Comparison of ENCODE assay signal across 28 mouse cellular contexts in the genomic region with DNA sequence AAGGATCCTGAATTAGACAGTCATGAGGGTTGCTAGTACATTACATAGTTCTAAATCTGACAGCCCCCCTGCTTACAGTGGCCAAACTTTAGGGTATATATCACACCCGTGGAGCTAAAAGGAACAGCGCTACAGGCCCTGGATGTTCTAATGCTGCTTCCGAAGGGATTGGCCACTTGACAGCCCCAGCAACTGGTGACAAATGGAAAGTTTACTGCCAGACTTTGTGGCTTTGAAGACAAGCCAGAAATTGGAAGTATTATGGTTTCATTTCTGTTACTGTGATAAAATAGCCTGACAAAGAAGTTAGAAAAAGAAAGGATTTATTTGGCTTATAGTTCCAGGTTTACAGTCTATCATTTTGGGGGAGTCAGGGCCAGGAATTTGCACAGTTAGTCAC.
A peak's percentile ranks its signal among the peaks of the same experiment; 100 is the strongest.
DNase-seq lines count a peak whose midpoint lies in the region; ATAC-seq and TF ChIP-seq lines count a peak whose summit lies in the region.
"Had no signal": no experiment of that assay in that cellular context is flagged by ENCODE, and none has a peak within 500 bp of the region (broad histone marks: within the 10 kb centered on the region; RNA-seq: fewer than 3 reads in every experiment).

No protein-coding gene starts in this region.

- 0 out of 2 replicates have a peak overlapping the region, but pooled peaks have one; percentile 12 for H3K27ac ChIP-seq in embryonic facial prominence, embryonic 13.5 days
- no peak overlapping the region for H3K27ac ChIP-seq in embryonic facial prominence, embryonic 10.5 days (replicated peaks)
- H3K27ac ChIP-seq in lung, embryonic 16.5 days (ENCODE audit: low read length): 0 out of 2 replicates have a peak overlapping the region, but pooled peaks have one; percentile 6
- H3K27ac ChIP-seq: forebrain, embryonic 10.5 days; forebrain, embryonic 13.5 days; hindbrain, embryonic 10.5 days; hindbrain, embryonic 13.5 days had no signal

- peaks cover 36% of the 10 kb centered on the region for H3K4me1 ChIP-seq in embryonic facial prominence, embryonic 13.5 days
- H3K4me1 ChIP-seq in embryonic facial prominence, embryonic 10.5 days: peaks cover 35% of the 10 kb centered on the region
- peaks cover 19% of the 10 kb centered on the region for H3K4me1 ChIP-seq in lung, embryonic 16.5 days (replicated peaks; ENCODE audit: control insufficient read depth, insufficient read depth, low read length)
- H3K4me1 ChIP-seq in lung, adult 2 months (ENCODE audit: control insufficient read depth, insufficient read depth, low read length): no peaks in the 10 kb centered on the region

- no peaks in the 10 kb centered on the region for H3K36me3 ChIP-seq in embryonic facial prominence, embryonic 13.5 days
- peaks cover 7% of the 10 kb centered on the region for H3K36me3 ChIP-seq in embryonic facial prominence, embryonic 10.5 days (replicated peaks)
- no peaks in the 10 kb centered on the region for H3K36me3 ChIP-seq in lung, embryonic 16.5 days (ENCODE audit: control insufficient read depth, insufficient read depth, low read length)
- H3K36me3 ChIP-seq: embryonic facial prominence, embryonic 12.5 days; G1E; hindbrain, embryonic 13.5 days had no signal

- H3K4me3 ChIP-seq in embryonic facial prominence, embryonic 13.5 days: no peak overlapping the region
- H3K4me3 ChIP-seq in embryonic facial prominence, embryonic 10.5 days: no peak overlapping the region
- no peak overlapping the region for H3K4me3 ChIP-seq in lung, embryonic 16.5 days (ENCODE audit: low read length)
- no peak overlapping the region for H3K4me3 ChIP-seq in lung, adult 2 months (replicated peaks; ENCODE audit: extremely low read depth, low read depth, low read length)
- H3K4me3 ChIP-seq: embryonic facial prominence, embryonic 12.5 days; forebrain, embryonic 10.5 days; forebrain, embryonic 13.5 days; hindbrain, embryonic 10.5 days; hindbrain, embryonic 13.5 days had no signal

- H3K9ac ChIP-seq in embryonic facial prominence, embryonic 13.5 days: no peak overlapping the region
- H3K9ac ChIP-seq in lung, embryonic 16.5 days (ENCODE audit: low read length): no peak overlapping the region
- H3K9ac ChIP-seq: embryonic facial prominence, embryonic 12.5 days; forebrain, embryonic 13.5 days; hindbrain, embryonic 13.5 days had no signal

- TF ChIP-seq POLR2A in lung, adult 2 months (IDR thresholded peaks at IDR 0.05; ENCODE audit: borderline replicate concordance, extremely low read depth, low read depth, low read length): no peak

- H3K4me2 ChIP-seq in embryonic facial prominence, embryonic 13.5 days: no peak overlapping the region
- no peak overlapping the region for H3K4me2 ChIP-seq in lung, embryonic 16.5 days (ENCODE audit: low read depth, low read length)
- H3K4me2 ChIP-seq: embryonic facial prominence, embryonic 12.5 days; forebrain, embryonic 13.5 days; heart, embryonic 11.5 days; hindbrain, embryonic 13.5 days had no signal

- no peaks in the 10 kb centered on the region for H3K27me3 ChIP-seq in embryonic facial prominence, embryonic 13.5 days
- no peaks in the 10 kb centered on the region for H3K27me3 ChIP-seq in embryonic facial prominence, embryonic 10.5 days (replicated peaks; ENCODE audit: low read depth, poor library complexity, severe bottlenecking)
- H3K27me3 ChIP-seq in lung, embryonic 16.5 days (ENCODE audit: control insufficient read depth, insufficient read depth, low read depth, low read length): no peaks in the 10 kb centered on the region
- H3K27me3 ChIP-seq: CH12.LX; embryonic facial prominence, embryonic 12.5 days; forebrain, embryonic 13.5 days; hindbrain, embryonic 13.5 days; Patski had no signal

- WGBS in embryonic facial prominence, embryonic 13.5 days: 91% methylated on average over 3 of the region's 3 CpGs
- WGBS in embryonic facial prominence, embryonic 10.5 days: 96% methylated on average over 3 of the region's 3 CpGs
- 42% methylated on average over 3 of the region's 3 CpGs for WGBS in lung, embryonic 16.5 days
- WGBS in lung, adult 2 months: 55% methylated on average over 3 of the region's 3 CpGs

- intact Hi-C loops in heart, postnatal 25 days (cut with DNase I): no loop called here

- DNase-seq in embryonic facial prominence, embryonic 10.5 days (ENCODE audit: low spot score): no peak
- no peak for DNase-seq in lung, adult 2 months
- peak; percentile 56 for DNase-seq in lung, postnatal 10 days
- DNase-seq in lung, postnatal 4 days: peak; percentile 27 to 40
- no peak for DNase-seq in layer of hippocampus, postnatal 25 days (ENCODE audit: extremely low spot score in 1 of 2, low spot score in 1 of 2)
- DNase-seq in heart, postnatal 25 days (ENCODE audit: low spot score): no peak
- DNase-seq: adrenal gland, adult 2 months; adrenal gland, postnatal 36 days; B cell, adult 2 months; cerebellum, adult 18-20 months; cerebellum, adult 9-10 months; cerebellum, postnatal 14 days; gastrocnemius, postnatal 10 days; heart, adult 11 months; heart, postnatal 36 days had no signal

- no peak for TF ChIP-seq CTCF in lung, adult 2 months (IDR thresholded peaks at IDR 0.05; ENCODE audit: insufficient read depth, low read length)

- ATAC-seq in embryonic facial prominence, embryonic 13.5 days (ENCODE audit: insufficient number of reproducible peaks, insufficient read depth, low FRiP score, low TSS enrichment, low read depth): no peak
- ATAC-seq in lung, embryonic 16.5 days (ENCODE audit: low read depth): 0 out of 2 replicates have a peak, but pooled peaks have one; percentile 19
- ATAC-seq: forebrain, embryonic 13.5 days; forebrain, embryonic 16.5 days; hindbrain, embryonic 16.5 days; Patski had no signal

- H3K9me3 ChIP-seq in embryonic facial prominence, embryonic 13.5 days: no peaks in the 10 kb centered on the region
- peaks cover 4% of the 10 kb centered on the region; the same call in 1 of the 2 replicates for H3K9me3 ChIP-seq in embryonic facial prominence, embryonic 10.5 days
- 0 out of 2 replicates have a peak, but pooled peaks cover 3% of the 10 kb centered on the region for H3K9me3 ChIP-seq in lung, embryonic 16.5 days (ENCODE audit: control insufficient read depth, low read length)
- H3K9me3 ChIP-seq: embryonic facial prominence, embryonic 12.5 days; forebrain, embryonic 13.5 days had no signal

Comparison
In these comparisons a context has a peak if more than half of its experiments do, and no peak if none do; other contexts are left out.
1. DNase-seq: peak in lung, postnatal 10 days (single experiment) and lung, postnatal 4 days (2 of 2); none in embryonic facial prominence, embryonic 10.5 days (single experiment), lung, adult 2 months (single experiment), layer of hippocampus, postnatal 25 days (0 of 2) and heart, postnatal 25 days (single experiment).